Mouse (Mus musculus) adrenal gland, postnatal 25 days (tissue): ENCODE results near the gene Fam162b. TPM values are rescaled to one million over a fixed set of nuclear protein-coding genes. Genes with fewer than 3 reads are reported as not detected.

Source experiments
- total RNA-seq: library from RNA; stranded (reverse); gene quantifications from 2 replicates; pipeline ENCODE4 v1.2.3, GENCODE M21; 2021

Fam162b gene
- total RNA-seq, 1 experiment from 2014 or later, result not detected

Other genes with a start within 250 kb of the Fam162b start
- gene Gm49339, start 109.9 kb downstream of the Fam162b start, total RNA-seq, result 1.1 TPM in 1 of 2 replicates, not detected in the other
- gene Lilr4b, start 109.9 kb downstream of the Fam162b start, total RNA-seq, result 1.1 and 1.7 TPM in 2 replicates
- gene Lilrb4a, start 99.6 kb downstream of the Fam162b start, total RNA-seq, result 2.0 and 2.5 TPM in 2 replicates
- gene Gprc6a, start 40.9 kb upstream of the Fam162b start, total RNA-seq, result not detected in 2 replicates
- gene Rfx6, start 87.2 kb upstream of the Fam162b start, total RNA-seq, result not detected in 2 replicates